Mouse (Mus musculus) layer of hippocampus, adult 9-10 months (tissue): Measurements from ENCODE around the gene Calhm1.

ENCODE experiments used
- DNase-seq: peaks from one replicate; pipeline ENCODE4 v3.0.0; 2022; ENCODE audit warnings: low spot score

The Calhm1 gene

GRCm38 (mm10) chr19:47144154-47144553 is at the start of gene Calhm1:
TSS of gene Calhm1 (minus strand) at chr19:47144254.
- no peak for DNase-seq

DNA sequence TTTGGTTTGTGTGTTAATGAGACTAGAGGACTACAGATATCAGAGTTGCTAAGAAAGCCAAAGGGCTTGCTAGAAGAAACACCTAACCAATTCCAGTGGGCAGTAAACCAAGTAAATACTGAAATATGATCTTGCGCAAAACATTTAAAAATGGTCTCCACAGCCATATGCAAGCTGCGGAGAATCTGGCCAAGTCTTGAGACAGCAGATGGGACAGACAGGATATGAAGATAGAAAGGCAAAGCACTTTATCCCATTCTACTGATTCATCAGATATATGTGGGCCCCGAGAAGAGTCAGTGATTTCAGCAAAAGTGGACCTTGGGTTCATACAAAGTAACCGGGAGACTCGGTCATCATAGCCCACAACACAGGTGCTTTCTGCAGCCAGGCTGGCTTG is 48.1 kb upstream of the Calhm1 start:
- no peak for DNase-seq

DNA sequence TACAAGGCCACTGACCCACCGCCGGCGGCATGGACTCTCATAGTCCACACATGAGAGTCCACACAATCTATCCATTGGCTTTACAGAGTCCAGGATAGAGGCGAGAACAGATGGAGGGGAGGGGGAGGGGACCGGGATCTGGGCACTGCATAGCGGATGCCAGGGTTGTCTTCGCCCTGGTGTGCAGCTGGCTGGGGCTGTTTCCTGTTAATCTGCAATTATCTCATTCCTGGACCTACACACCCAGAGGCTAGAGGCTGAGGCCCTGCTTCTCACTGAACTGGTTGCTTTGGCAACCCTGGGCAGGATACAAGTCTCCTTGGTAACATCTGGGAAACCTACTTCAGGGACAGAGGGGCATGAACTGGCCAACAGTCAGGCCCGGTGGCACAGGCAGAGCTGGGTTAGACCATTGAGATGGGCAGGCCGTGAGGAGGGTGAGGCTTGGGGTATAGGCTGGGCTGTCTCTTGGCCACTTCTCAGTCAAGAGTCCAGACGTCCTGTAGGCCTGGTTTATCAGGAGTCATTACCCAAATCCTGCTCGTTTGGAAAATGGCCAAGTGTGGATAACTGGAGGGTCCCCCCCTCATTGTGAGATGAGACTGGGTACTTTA is 44.6 kb upstream of the Calhm1 start:
- no peak for DNase-seq

DNA sequence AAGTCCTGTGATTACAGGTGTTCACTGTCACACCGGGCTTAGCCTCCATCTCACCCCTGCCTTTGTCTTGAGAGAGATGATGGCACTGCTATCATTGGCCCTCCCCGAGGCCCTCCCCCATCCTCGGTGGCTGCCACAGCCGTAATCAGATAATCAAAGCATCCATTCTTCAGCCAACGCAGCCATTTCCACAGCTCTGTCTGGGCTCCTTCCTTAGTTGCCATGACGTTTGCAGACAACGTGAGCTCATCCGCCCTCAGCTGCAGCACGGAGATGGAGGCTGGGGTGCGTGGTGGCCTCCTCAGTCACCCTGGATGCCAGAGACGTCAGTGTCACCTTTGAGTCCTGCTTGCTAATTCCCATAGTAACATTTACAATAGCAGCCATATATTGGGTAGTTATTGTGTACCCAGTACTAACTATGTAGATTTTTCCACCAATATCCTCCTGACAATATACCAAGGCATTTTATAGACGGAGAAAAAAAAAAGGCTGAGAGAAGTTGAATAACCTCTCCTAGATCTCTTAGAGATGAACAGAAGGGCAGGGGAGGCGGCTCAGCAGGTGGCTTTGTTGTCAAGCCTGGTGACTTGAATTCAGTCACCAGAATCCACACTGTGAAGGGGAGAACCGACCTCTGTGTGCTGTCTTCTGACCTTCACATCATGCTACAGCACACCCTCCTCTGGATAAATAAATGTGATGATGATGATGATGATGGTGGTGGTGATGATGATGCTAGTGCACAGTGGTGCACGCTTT is 42.6 kb upstream of the Calhm1 start:
- no peak for DNase-seq

DNA sequence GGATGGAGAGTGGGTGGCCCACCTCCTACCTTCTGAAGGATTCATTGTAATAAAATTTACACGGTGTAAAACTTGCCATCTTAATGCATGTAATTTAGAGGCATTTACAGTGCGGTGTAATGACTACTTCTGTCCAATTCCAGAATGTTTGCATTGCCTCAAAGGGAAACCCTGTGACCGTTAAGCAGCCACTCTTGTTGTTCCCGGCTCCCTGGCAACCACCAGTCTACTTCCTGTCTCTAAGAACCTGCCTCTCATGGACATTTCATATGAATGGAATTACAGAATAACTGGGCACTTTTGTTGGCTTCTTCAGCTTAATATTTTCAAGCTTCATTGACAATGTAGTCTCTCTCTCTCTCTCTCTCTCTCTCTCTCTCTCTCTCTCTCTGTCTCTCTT is 40.7 kb upstream of the Calhm1 start:
- no peak for DNase-seq

DNA sequence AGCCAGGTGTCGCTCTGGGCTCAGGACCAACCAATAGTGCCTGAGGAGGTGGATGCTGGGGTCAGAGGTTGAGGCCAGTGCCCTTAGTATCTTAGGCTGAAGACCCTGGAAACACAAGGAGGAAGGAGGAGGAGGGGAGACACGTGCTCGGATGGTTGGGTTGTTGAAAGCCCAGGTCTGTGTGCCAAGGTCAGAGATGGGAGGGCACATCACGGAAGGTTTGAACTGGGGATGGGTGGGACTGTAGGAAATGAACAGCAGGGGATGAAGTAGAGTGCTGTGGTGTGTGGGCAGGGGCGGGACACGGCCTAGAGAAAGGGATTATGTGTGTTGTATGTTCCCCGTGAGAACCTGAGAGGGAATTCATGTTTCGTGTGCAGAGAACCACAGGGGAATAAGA is 40.2 kb upstream of the Calhm1 start:
- DNase-seq: no peak

- DNase-seq: no peak
Measured at GRCm38 (mm10) chr19:47180011-47180410, 36.0 kb upstream of the Calhm1 start.

DNA sequence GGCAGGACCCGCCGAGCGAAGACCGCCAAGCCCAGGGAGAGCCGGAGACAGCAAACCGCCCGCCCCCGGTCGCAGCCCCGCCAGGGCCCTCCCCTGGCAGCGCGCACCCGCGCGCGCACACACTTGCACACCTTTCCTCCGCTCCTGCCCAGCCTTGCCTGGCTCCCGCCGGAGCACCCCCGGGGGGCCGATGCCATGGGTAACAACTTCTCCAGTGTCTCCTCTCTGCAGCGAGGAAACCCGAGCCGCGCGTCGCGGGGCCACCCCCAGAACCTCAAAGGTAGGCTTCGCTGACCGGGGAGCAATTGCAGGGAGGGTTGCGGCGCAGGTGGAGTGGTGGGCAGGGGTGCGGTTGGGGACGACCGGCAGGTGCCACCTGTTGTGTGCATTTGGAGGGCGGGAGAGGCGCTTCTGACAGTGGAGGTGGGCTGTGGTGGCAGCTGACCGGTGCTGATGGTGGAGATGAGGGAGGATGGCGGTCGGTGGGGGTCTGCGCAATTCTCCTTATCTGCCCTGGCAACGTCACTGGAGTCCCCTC is 35.3 kb upstream of the Calhm1 start:
- DNase-seq: no peak

GRCm38 (mm10) chr19:47178431-47179271 is 34.6 kb upstream of the Calhm1 start, which contains the start of gene Neurl1a:
TSS of gene Neurl1a (plus strand) at chr19:47178820.
- DNase-seq: no peak

GRCm38 (mm10) chr19:47178001-47178400 is 33.9 kb upstream of the Calhm1 start:
- no peak for DNase-seq

- no peak for DNase-seq
Measured at GRCm38 (mm10) chr19:47176916-47177505, 33.0 kb upstream of the Calhm1 start.

DNA sequence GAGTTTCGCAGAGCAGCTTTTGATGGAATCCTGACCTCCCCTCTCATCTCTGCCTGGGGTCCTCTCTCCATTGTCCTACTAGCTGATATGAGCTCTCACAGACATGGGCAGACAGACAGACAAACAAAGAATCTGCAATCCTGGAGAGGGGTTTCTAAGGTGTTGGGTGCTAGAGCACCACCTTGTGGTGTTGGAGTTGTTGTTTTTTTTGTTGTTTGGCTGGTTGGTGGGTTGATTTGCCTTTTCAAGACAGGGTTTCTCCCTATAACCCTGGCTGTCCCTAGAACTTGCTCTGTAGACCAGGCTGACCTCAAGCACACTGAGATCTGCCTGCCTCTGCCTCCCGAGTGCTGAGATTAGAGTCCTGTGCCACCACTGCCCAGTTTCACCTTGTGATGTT is 31.4 kb upstream of the Calhm1 start:
- DNase-seq: no peak

GRCm38 (mm10) chr19:47174515-47174914 is 30.5 kb upstream of the Calhm1 start:
- DNase-seq: no peak

DNA sequence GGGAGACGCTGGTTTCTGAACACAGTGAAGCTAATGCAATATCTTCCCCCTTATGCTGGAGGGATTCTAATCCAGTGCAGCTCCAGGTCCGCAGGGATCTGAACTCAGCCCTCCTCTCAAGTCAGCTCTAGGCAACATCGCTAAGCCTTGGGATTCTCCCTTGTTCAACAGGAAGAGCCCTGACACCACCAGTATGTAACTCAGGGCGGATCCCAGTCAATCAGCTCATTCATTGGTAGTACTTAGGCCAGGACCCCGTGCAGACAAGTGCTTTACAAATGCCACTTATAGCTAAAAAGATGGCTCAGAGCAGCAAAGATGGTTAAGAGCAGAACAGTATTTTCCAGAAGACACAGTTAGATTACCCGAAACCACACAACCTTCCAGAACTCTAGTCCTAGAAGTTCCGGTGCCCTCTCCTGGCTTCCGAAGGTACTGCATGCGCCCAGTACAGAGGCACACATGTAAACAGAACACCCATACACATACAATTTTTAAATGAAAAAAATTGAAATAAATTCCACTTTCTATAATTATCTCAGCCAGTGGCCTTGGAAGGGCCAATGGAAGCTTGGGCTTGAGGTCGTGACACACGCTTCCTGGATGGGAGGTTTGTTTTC is 24.8 kb upstream of the Calhm1 start:
- peak; percentile 88 for DNase-seq

GRCm38 (mm10) chr19:47168223-47168622 is 24.2 kb upstream of the Calhm1 start:
- DNase-seq: no peak

DNA sequence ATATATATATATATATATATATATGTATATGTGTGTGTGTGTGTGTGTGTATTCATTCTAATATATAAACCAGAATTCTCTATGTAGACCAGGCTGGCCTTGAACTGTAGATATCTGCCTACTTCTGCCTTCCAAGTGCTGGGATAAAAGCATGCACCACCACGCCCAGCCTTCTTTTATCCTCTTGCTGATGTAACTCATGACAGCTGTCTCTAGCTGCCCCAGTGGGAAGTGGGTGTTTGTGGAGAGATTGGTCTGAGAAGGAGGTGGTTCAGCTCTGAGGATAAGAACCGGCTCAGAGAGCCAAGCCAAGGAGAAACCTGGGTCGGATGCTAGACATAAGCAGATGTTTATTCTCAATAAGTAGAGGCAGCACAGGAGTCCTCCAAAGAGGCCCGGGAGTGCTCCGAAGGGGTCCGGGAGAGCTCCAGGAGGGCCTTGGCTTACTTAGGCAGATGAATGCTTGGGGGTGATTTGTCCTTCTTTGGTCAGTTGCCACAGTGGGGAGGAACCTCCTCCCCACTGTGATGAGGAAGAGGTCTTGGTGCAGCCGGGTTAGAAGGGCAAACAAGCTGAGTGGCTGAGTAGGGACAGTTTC is 23.7 kb upstream of the Calhm1 start:
- no peak for DNase-seq

- no peak for DNase-seq
Measured at GRCm38 (mm10) chr19:47166758-47167157, 22.7 kb upstream of the Calhm1 start.

DNA sequence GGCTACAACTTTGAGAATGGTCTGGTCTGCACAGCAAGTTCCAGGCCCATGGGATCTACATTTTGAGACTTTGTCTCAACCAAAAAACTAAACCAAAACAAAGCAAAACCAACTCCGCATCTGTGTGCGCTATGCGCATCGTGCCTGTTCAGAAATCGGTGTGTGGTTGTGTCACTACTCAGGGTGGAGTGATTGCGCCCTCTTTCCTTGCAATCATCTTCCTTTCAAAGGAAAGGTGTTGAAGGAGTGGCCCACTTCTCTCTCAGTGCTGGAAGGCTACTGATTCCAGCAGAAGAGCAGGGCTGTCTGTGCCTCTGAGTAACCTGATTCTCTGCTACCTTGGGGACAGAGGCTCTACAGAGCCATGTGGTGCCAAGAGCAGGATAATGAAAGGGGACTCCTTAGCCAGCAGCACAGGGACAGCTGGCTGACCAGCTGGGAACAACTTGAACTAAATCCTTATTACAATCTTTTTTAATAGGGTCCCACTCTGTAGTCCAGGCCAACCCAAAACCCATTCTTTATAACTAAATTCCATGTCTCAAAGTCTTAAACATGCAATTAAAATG is 19.2 kb upstream of the Calhm1 start:
- DNase-seq: no peak

- no peak for DNase-seq
Measured at GRCm38 (mm10) chr19:47161669-47162068, 17.6 kb upstream of the Calhm1 start.

DNA sequence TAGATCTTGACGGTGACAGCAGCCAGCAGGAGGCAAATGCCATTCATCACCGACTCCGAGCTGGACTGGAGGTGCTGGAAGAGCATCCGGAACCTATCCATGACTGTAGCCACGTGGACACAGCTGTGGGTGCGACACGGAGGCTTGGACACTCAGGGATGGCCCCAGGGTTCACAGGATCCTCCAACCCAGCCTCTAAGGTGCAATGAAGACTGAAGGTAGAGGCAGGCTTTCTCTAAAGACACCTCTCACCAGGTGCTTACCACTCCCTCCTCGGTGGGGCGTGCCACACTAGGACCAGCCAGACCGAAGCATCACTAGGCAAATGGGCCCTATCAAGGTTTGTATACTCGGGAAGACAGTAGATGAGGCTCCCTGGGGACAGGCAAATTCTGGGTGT is 13.6 kb upstream of the Calhm1 start, which contains the start of gene Calhm3:
Gene Calhm3 (minus strand): TSS at position 101 of the 400 bp plus-strand sequence.
- no peak for DNase-seq

GRCm38 (mm10) chr19:47153767-47154166 is 9.7 kb upstream of the Calhm1 start:
- no peak for DNase-seq
